Mouse (Mus musculus): ENCODE measurements at regions not wholly inside any gene's neighbourhood (a gene's known extent, or its start where the extent isn't known, plus 50 kb on each side); places are given as distances from the start of the nearest gene placed in this dataset.

GRCm38 (mm10) chr16:52746186-52746585 lies 292.3 kb upstream of the Alcam start:
- Histone ChIP-seq H3K9me3 (ENCODE audit: control insufficient read depth, insufficient read depth, low read depth, low read length) (no peaks in the 10 kb centered on the region), H3K4me1 (ENCODE audit: control insufficient read depth in 2 of 2, insufficient read depth in 2 of 2, low read length in 2 of 2, poor library complexity in 1 of 2) (no peaks in the 10 kb centered on the region; a peak in 1 of 4 replicates), H3K27ac (ENCODE audit: insufficient read depth, low read depth, low read length, poor library complexity, severe bottlenecking) (no peak overlapping the region), H3K4me3 (ENCODE audit: insufficient read depth in 1 of 2, low read depth in 1 of 2, low read length in 2 of 2, poor library complexity in 1 of 2, severe bottlenecking in 1 of 2) (no peak overlapping the region), H3K9ac (ENCODE audit: insufficient read depth, low read depth, low read length, poor library complexity, severe bottlenecking) (no peak overlapping the region), H3K36me3 (ENCODE audit: control insufficient read depth, insufficient read depth, low read length, poor library complexity, severe bottlenecking) (no peaks in the 10 kb centered on the region)
- no peak for TF ChIP-seq HCFC1 (IDR thresholded peaks at IDR 0.05; ENCODE audit: borderline replicate concordance, insufficient read depth, low read length)
- no peak for TF ChIP-seq CHD2 (IDR thresholded peaks at IDR 0.05; ENCODE audit: low read depth, low read length)
- no peak for TF ChIP-seq ZC3H11A (IDR thresholded peaks at IDR 0.05; ENCODE audit: borderline replicate concordance, low read depth, low read length)
- no peak for TF ChIP-seq ZNF384 (IDR thresholded peaks at IDR 0.05; ENCODE audit: low read depth, low read length)
- TF ChIP-seq MAFK (IDR thresholded peaks at IDR 0.05; ENCODE audit: insufficient read depth, low read depth, low read length): no peak
- no peak for DNase-seq (ENCODE audit: low read depth, low spot score)
- in situ Hi-C loops (cut with MboI; ENCODE audit: low sequenced_read_pairs in 2 of 2, unreplicated experiment in 2 of 2): no loop called here

GRCm38 (mm10) chr16:52744720-52745119 lies 290.8 kb upstream of the Alcam start:
- Histone ChIP-seq H3K9ac (ENCODE audit: insufficient read depth, low read depth, low read length, poor library complexity, severe bottlenecking) (no peak overlapping the region), H3K27ac (ENCODE audit: insufficient read depth, low read depth, low read length, poor library complexity, severe bottlenecking) (no peak overlapping the region), H3K4me1 (ENCODE audit: control insufficient read depth in 2 of 2, insufficient read depth in 2 of 2, low read length in 2 of 2, poor library complexity in 1 of 2) (no peaks in the 10 kb centered on the region; a peak in 1 of 4 replicates), H3K4me3 (ENCODE audit: insufficient read depth in 1 of 2, low read depth in 1 of 2, low read length in 2 of 2, poor library complexity in 1 of 2, severe bottlenecking in 1 of 2) (no peak overlapping the region), H3K36me3 (ENCODE audit: control insufficient read depth, insufficient read depth, low read length, poor library complexity, severe bottlenecking) (no peaks in the 10 kb centered on the region), H3K9me3 (ENCODE audit: control insufficient read depth, insufficient read depth, low read depth, low read length) (no peaks in the 10 kb centered on the region)
- in situ Hi-C loops (cut with MboI; ENCODE audit: low sequenced_read_pairs in 2 of 2, unreplicated experiment in 2 of 2): no loop called here
- no peak for TF ChIP-seq CHD2 (IDR thresholded peaks at IDR 0.05; ENCODE audit: low read depth, low read length)
- TF ChIP-seq ZNF384 (IDR thresholded peaks at IDR 0.05; ENCODE audit: low read depth, low read length): no peak
- TF ChIP-seq HCFC1 (IDR thresholded peaks at IDR 0.05; ENCODE audit: borderline replicate concordance, insufficient read depth, low read length): no peak
- no peak for TF ChIP-seq MAFK (IDR thresholded peaks at IDR 0.05; ENCODE audit: insufficient read depth, low read depth, low read length)
- no peak for TF ChIP-seq ZC3H11A (IDR thresholded peaks at IDR 0.05; ENCODE audit: borderline replicate concordance, low read depth, low read length)
- no peak for DNase-seq (ENCODE audit: low read depth, low spot score)

- Histone ChIP-seq H3K4me1 (ENCODE audit: control insufficient read depth in 2 of 2, insufficient read depth in 2 of 2, low read length in 2 of 2, poor library complexity in 1 of 2) (no peaks in the 10 kb centered on the region; a peak in 1 of 4 replicates), H3K4me3 (ENCODE audit: insufficient read depth in 1 of 2, low read depth in 1 of 2, low read length in 2 of 2, poor library complexity in 1 of 2, severe bottlenecking in 1 of 2) (no peak overlapping the region), H3K9ac (ENCODE audit: insufficient read depth, low read depth, low read length, poor library complexity, severe bottlenecking) (no peak overlapping the region), H3K9me3 (ENCODE audit: control insufficient read depth, insufficient read depth, low read depth, low read length) (no peaks in the 10 kb centered on the region), H3K36me3 (ENCODE audit: control insufficient read depth, insufficient read depth, low read length, poor library complexity, severe bottlenecking) (no peaks in the 10 kb centered on the region), H3K27ac (ENCODE audit: insufficient read depth, low read depth, low read length, poor library complexity, severe bottlenecking) (no peak overlapping the region)
- TF ChIP-seq ZC3H11A (IDR thresholded peaks at IDR 0.05; ENCODE audit: borderline replicate concordance, low read depth, low read length) (no peak), ZNF384 (IDR thresholded peaks at IDR 0.05; ENCODE audit: low read depth, low read length) (no peak), MAFK (IDR thresholded peaks at IDR 0.05; ENCODE audit: insufficient read depth, low read depth, low read length) (no peak), CHD2 (IDR thresholded peaks at IDR 0.05; ENCODE audit: low read depth, low read length) (no peak), HCFC1 (IDR thresholded peaks at IDR 0.05; ENCODE audit: borderline replicate concordance, insufficient read depth, low read length) (no peak)
- in situ Hi-C loops (cut with MboI; ENCODE audit: low sequenced_read_pairs in 2 of 2, unreplicated experiment in 2 of 2): no loop called here
- peak; percentile 13 for DNase-seq (ENCODE audit: low read depth, low spot score)
These were observed 288.3 kb upstream of the Alcam start for GRCm38 (mm10) chr16:52742166-52742565.

DNA sequence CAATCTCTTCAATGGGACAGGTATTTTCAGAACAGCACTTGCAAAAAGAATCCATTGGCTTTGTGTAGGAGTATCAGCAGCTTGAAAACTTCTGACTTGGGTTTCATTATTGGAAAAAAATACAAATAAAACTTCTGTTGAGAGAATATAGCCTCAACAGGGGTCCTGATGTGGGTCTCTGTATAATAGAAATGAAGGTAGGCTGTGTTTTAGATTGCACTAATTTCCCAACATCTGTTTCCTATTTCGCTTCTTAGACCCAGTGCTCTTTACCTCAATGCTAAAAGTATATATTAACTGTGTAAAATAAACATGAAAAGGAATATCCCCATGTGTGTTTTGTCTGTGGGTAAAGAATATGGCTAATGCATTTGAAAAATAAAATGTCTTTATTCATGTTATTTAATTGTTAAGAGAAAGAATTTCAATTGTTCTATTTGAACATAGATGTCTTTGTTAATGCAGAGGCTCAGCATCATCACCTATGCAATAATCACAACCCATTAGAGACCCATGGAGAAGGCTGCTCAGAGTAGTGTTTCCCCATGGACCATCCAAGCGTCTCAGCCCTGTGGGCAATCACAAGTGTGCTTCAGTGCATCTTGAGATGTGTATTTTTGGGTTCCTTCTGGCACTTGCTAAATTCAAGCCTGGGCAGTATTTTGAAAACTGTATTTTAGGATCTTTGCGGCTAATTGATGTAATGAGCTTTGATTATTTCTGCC lies 272.4 kb upstream of the Alcam start:
- no peak overlapping the region for H3K27ac ChIP-seq (ENCODE audit: insufficient read depth, low read depth, low read length, poor library complexity, severe bottlenecking)
- TF ChIP-seq ZNF384 (IDR thresholded peaks at IDR 0.05; ENCODE audit: low read depth, low read length) (no peak), MAFK (IDR thresholded peaks at IDR 0.05; ENCODE audit: insufficient read depth, low read depth, low read length) (no peak), ZC3H11A (IDR thresholded peaks at IDR 0.05; ENCODE audit: borderline replicate concordance, low read depth, low read length) (no peak), HCFC1 (IDR thresholded peaks at IDR 0.05; ENCODE audit: borderline replicate concordance, insufficient read depth, low read length) (no peak), CHD2 (IDR thresholded peaks at IDR 0.05; ENCODE audit: low read depth, low read length) (no peak)
- DNase-seq (ENCODE audit: low read depth, low spot score): no peak

More for the DNA sequence above, 272.4 kb upstream of the Alcam start:
- Histone ChIP-seq H3K36me3 (ENCODE audit: control insufficient read depth, insufficient read depth, low read length, poor library complexity, severe bottlenecking) (no peaks in the 10 kb centered on the region), H3K9ac (ENCODE audit: insufficient read depth, low read depth, low read length, poor library complexity, severe bottlenecking) (no peak overlapping the region), H3K9me3 (ENCODE audit: control insufficient read depth, insufficient read depth, low read depth, low read length) (no peaks in the 10 kb centered on the region), H3K4me1 (ENCODE audit: control insufficient read depth in 2 of 2, insufficient read depth in 2 of 2, low read length in 2 of 2, poor library complexity in 1 of 2) (no peaks in the 10 kb centered on the region), H3K4me3 (ENCODE audit: insufficient read depth in 1 of 2, low read depth in 1 of 2, low read length in 2 of 2, poor library complexity in 1 of 2, severe bottlenecking in 1 of 2) (no peak overlapping the region)
- in situ Hi-C loops (cut with MboI; ENCODE audit: low sequenced_read_pairs in 2 of 2, unreplicated experiment in 2 of 2): no loop called here

All from ES-E14 (cell line).